Mouse (Mus musculus): ENCODE measurements around the gene Cdk5. TPM values are rescaled to one million over a fixed set of nuclear protein-coding genes. Genes with fewer than 3 reads are reported as not detected.

Cdk5 gene
- total and polyA plus RNA-seq, 2 experiments = 10.0 to 38.4 TPM

- Histone ChIP-seq H3K27me3 (ENCODE audit: control insufficient read depth, insufficient read depth, low read length) (no peaks in the 10 kb centered on the region), H3K36me3 (ENCODE audit: control insufficient read depth, insufficient read depth, low read length) (no peaks in the 10 kb centered on the region)
- 66% methylated on average over 7 of the region's 7 CpGs for WGBS
Measured at GRCm38 (mm10) chr5:24374666-24375328, 48.5 kb downstream of the Cdk5 start.

GRCm38 (mm10) chr5:24374216-24374615 is 49.1 kb downstream of the Cdk5 start:
- no peaks in the 10 kb centered on the region for H3K79me2 ChIP-seq (ENCODE audit: control insufficient read depth, insufficient read depth, low read length)
- H3K4me1 ChIP-seq (ENCODE audit: control insufficient read depth, insufficient read depth, low read length) = no peaks in the 10 kb centered on the region
- H3K4me3 ChIP-seq (ENCODE audit: insufficient read depth, low read depth, low read length) = no peak overlapping the region
- H3K27me3 ChIP-seq (ENCODE audit: control insufficient read depth, insufficient read depth, low read length) = no peaks in the 10 kb centered on the region
- H3K36me3 ChIP-seq (ENCODE audit: control insufficient read depth, insufficient read depth, low read length) = no peaks in the 10 kb centered on the region
- H3K27ac ChIP-seq (replicated peaks; ENCODE audit: insufficient read depth, low read depth, low read length) = no peak overlapping the region
- TF ChIP-seq CTCF (IDR thresholded peaks at IDR 0.05; ENCODE audit: low read depth, low read length) = no peak
- no peak for TF ChIP-seq POLR2A (IDR thresholded peaks at IDR 0.05; ENCODE audit: extremely low read depth, insufficient read depth, low read length)
- no peak for DNase-seq (ENCODE audit: extremely low read depth, low read depth, low spot score)
- no peak overlapping the region for H3K9ac ChIP-seq (ENCODE audit: low read depth, low read length)
- WGBS = 53% methylated on average over 6 of the region's 6 CpGs

More at GRCm38 (mm10) chr5:24374666-24375328, 48.5 kb downstream of the Cdk5 start:
- no peak overlapping the region for H3K4me3 ChIP-seq (ENCODE audit: insufficient read depth, low read depth, low read length)
- TF ChIP-seq CTCF (IDR thresholded peaks at IDR 0.05; ENCODE audit: low read depth, low read length) (no peak), POLR2A (IDR thresholded peaks at IDR 0.05; ENCODE audit: extremely low read depth, insufficient read depth, low read length) (no peak)
- no peak overlapping the region for H3K27ac ChIP-seq (replicated peaks; ENCODE audit: insufficient read depth, low read depth, low read length)
- no peak for DNase-seq (ENCODE audit: extremely low read depth, low read depth, low spot score)
- no peaks in the 10 kb centered on the region for H3K79me2 ChIP-seq (ENCODE audit: control insufficient read depth, insufficient read depth, low read length)
- no peak overlapping the region for H3K9ac ChIP-seq (ENCODE audit: low read depth, low read length)
- no peaks in the 10 kb centered on the region for H3K4me1 ChIP-seq (ENCODE audit: control insufficient read depth, insufficient read depth, low read length)

GRCm38 (mm10) chr5:24373807-24374206 is 49.5 kb downstream of the Cdk5 start:
- no peak overlapping the region for H3K4me3 ChIP-seq (ENCODE audit: insufficient read depth, low read depth, low read length)

GRCm38 (mm10) chr5:24369767-24370166 is 53.6 kb downstream of the Cdk5 start:
- DNase-seq (ENCODE audit: extremely low read depth, low read depth, low spot score) = no peak
- H3K27me3 ChIP-seq (ENCODE audit: control insufficient read depth, insufficient read depth, low read length) = no peaks in the 10 kb centered on the region
- no peaks in the 10 kb centered on the region for H3K36me3 ChIP-seq (ENCODE audit: control insufficient read depth, insufficient read depth, low read length)
- H3K4me3 ChIP-seq (ENCODE audit: insufficient read depth, low read depth, low read length) = no peak overlapping the region
- H3K79me2 ChIP-seq (ENCODE audit: control insufficient read depth, insufficient read depth, low read length) = no peaks in the 10 kb centered on the region
- H3K27ac ChIP-seq (replicated peaks; ENCODE audit: insufficient read depth, low read depth, low read length) = no peak overlapping the region
- no peaks in the 10 kb centered on the region for H3K4me1 ChIP-seq (ENCODE audit: control insufficient read depth, insufficient read depth, low read length)
- no peak overlapping the region for H3K9ac ChIP-seq (ENCODE audit: low read depth, low read length)
- 88% methylated on average over 9 of the region's 9 CpGs for WGBS
- TF ChIP-seq CTCF (IDR thresholded peaks at IDR 0.05; ENCODE audit: low read depth, low read length) (no peak), POLR2A (IDR thresholded peaks at IDR 0.05; ENCODE audit: extremely low read depth, insufficient read depth, low read length) (no peak)

More at GRCm38 (mm10) chr5:24373807-24374206, 49.5 kb downstream of the Cdk5 start:
- Histone ChIP-seq H3K27ac (replicated peaks; ENCODE audit: insufficient read depth, low read depth, low read length) (no peak overlapping the region), H3K4me1 (ENCODE audit: control insufficient read depth, insufficient read depth, low read length) (no peaks in the 10 kb centered on the region), H3K36me3 (ENCODE audit: control insufficient read depth, insufficient read depth, low read length) (no peaks in the 10 kb centered on the region), H3K79me2 (ENCODE audit: control insufficient read depth, insufficient read depth, low read length) (no peaks in the 10 kb centered on the region), H3K27me3 (ENCODE audit: control insufficient read depth, insufficient read depth, low read length) (no peaks in the 10 kb centered on the region), H3K9ac (ENCODE audit: low read depth, low read length) (no peak overlapping the region)
- WGBS = 86% methylated on average over 5 of the region's 5 CpGs
- no peak for TF ChIP-seq POLR2A (IDR thresholded peaks at IDR 0.05; ENCODE audit: extremely low read depth, insufficient read depth, low read length)
- TF ChIP-seq CTCF (IDR thresholded peaks at IDR 0.05; ENCODE audit: low read depth, low read length) = no peak
- no peak for DNase-seq (ENCODE audit: extremely low read depth, low read depth, low spot score)

Other genes with a start within 250 kb of the Cdk5 start
- 0.13 TPM in 1 of 2 replicates, not detected in the other for gene Kcnh2, start 71.9 kb downstream of the Cdk5 start, total RNA-seq (2014; rRNA removed)
- 0.21 TPM in 1 of 2 replicates, not detected in the other for gene Kcnh2, start 71.9 kb downstream of the Cdk5 start, polyA plus RNA-seq (2012; rRNA removed)
- 1.1 and 2.0 TPM in 2 replicates for gene Nos3, start 58.7 kb downstream of the Cdk5 start, total RNA-seq (2014; rRNA removed)
- gene Nos3, start 58.7 kb downstream of the Cdk5 start, polyA plus RNA-seq (2012; rRNA removed) = 2.6 and 2.9 TPM in 2 replicates
- gene Atg9b, start 31.4 kb downstream of the Cdk5 start, total RNA-seq (2014; rRNA removed) = 0.09 and 0.27 TPM in 2 replicates
- 0.05 and 0.35 TPM in 2 replicates for gene Atg9b, start 31.4 kb downstream of the Cdk5 start, polyA plus RNA-seq (2012; rRNA removed)
- 21.5 and 25.2 TPM in 2 replicates for gene Abcb8, start 29.9 kb downstream of the Cdk5 start, total RNA-seq (2014; rRNA removed)
- gene Abcb8, start 29.9 kb downstream of the Cdk5 start, polyA plus RNA-seq (2012; rRNA removed) = 69.9 and 71.0 TPM in 2 replicates
- gene Asic3, start 10.1 kb downstream of the Cdk5 start, total RNA-seq (2014; rRNA removed) = not detected in 2 replicates
- gene Asic3, start 10.1 kb downstream of the Cdk5 start, polyA plus RNA-seq (2012; rRNA removed) = 0.12 and 0.84 TPM in 2 replicates
- 15.4 and 22.7 TPM in 2 replicates for gene Slc4a2, start 307 bp upstream of the Cdk5 start, total RNA-seq (2014; rRNA removed)
- gene Slc4a2, start 307 bp upstream of the Cdk5 start, polyA plus RNA-seq (2012; rRNA removed) = 33.5 and 40.4 TPM in 2 replicates
- gene Fastk, start 21.8 kb upstream of the Cdk5 start, total RNA-seq (2014; rRNA removed) = 22.3 and 28.5 TPM in 2 replicates
- gene Fastk, start 21.8 kb upstream of the Cdk5 start, polyA plus RNA-seq (2012; rRNA removed) = 104 and 166 TPM in 2 replicates
- gene Tmub1, start 24.3 kb upstream of the Cdk5 start, total RNA-seq (2014; rRNA removed) = 5.2 and 6.2 TPM in 2 replicates
- 30.7 and 35.2 TPM in 2 replicates for gene Tmub1, start 24.3 kb upstream of the Cdk5 start, polyA plus RNA-seq (2012; rRNA removed)
- 13.8 and 17.9 TPM in 2 replicates for gene Agap3, start 28.6 kb upstream of the Cdk5 start, total RNA-seq (2014; rRNA removed)
- gene Agap3, start 28.6 kb upstream of the Cdk5 start, polyA plus RNA-seq (2012; rRNA removed) = 33.7 and 37.8 TPM in 2 replicates
- not detected in 2 replicates for gene Gbx1, start 103.7 kb upstream of the Cdk5 start, total RNA-seq (2014; rRNA removed)
- 0.02 TPM in 1 of 2 replicates, not detected in the other for gene Gbx1, start 103.7 kb upstream of the Cdk5 start, polyA plus RNA-seq (2012; rRNA removed)
- 0.13 TPM in 1 of 2 replicates, not detected in the other for gene Asb10, start 117.4 kb upstream of the Cdk5 start, total RNA-seq (2014; rRNA removed)
- 0.06 and 0.10 TPM in 2 replicates for gene Asb10, start 117.4 kb upstream of the Cdk5 start, polyA plus RNA-seq (2012; rRNA removed)
- not detected in 2 replicates for gene 4931409K22Rik, start 133.3 kb upstream of the Cdk5 start, total RNA-seq (2014; rRNA removed)
- gene 4931409K22Rik, start 133.3 kb upstream of the Cdk5 start, polyA plus RNA-seq (2012; rRNA removed) = not detected in 2 replicates
- 25.0 and 25.9 TPM in 2 replicates for gene Abcf2, start 153.9 kb upstream of the Cdk5 start, total RNA-seq (2014; rRNA removed)
- gene Abcf2, start 153.9 kb upstream of the Cdk5 start, polyA plus RNA-seq (2012; rRNA removed) = 27.1 and 31.9 TPM in 2 replicates
- gene Chpf2, start 163.2 kb upstream of the Cdk5 start, total RNA-seq (2014; rRNA removed) = 9.5 and 14.2 TPM in 2 replicates
- 21.1 and 22.4 TPM in 2 replicates for gene Chpf2, start 163.2 kb upstream of the Cdk5 start, polyA plus RNA-seq (2012; rRNA removed)
- gene Smarcd3, start 200.9 kb upstream of the Cdk5 start, total RNA-seq (2014; rRNA removed) = 0.55 and 1.3 TPM in 2 replicates
- 1.3 TPM in 2 replicates for gene Smarcd3, start 200.9 kb upstream of the Cdk5 start, polyA plus RNA-seq (2012; rRNA removed)

Data from liver, adult 2 months (tissue).